Mouse (Mus musculus) embryonic facial prominence, embryonic 15.5 days (tissue): ENCODE results near the gene Cyld. TPM values are rescaled to one million over a fixed set of nuclear protein-coding genes. Genes with fewer than 3 reads are reported as not detected.
"Not testable (repeated sequence)": the region's sequence is repeated elsewhere in the genome, so short reads cannot be mapped to it uniquely, and the experiment has no call there.

Source experiments
- ATAC-seq: fragments of 200-750 bp; cut with Nextera tagmentation; 2 replicates; pipeline ENCODE4 v1.8.0; 2017; ENCODE audit warnings: low read depth, moderate TSS enrichment; ENCODE audit not compliant: insufficient number of reproducible peaks, low FRiP score, low TSS enrichment
- H3K27ac ChIP-seq: fragments of 300-500 bp; sonication (generic); replicated peaks from 2 replicates; pipeline ENCODE4 v1.5.1; 2015; ENCODE audit warnings: mild to moderate bottlenecking, inconsistent platforms
- H3K27me3 ChIP-seq: fragments of 300-500 bp; sonication (generic); 2 replicates; pipeline ENCODE4 v1.6.1; 2015; ENCODE audit warnings: inconsistent platforms
- H3K36me3 ChIP-seq: fragments of 300-500 bp; sonication (generic); 2 replicates; pipeline ENCODE4 v1.6.1; 2015; ENCODE audit warnings: mild to moderate bottlenecking, inconsistent platforms
- H3K4me1 ChIP-seq: fragments of 300-500 bp; sonication (generic); 2 replicates; pipeline ENCODE4 v1.6.1; 2015; ENCODE audit warnings: inconsistent platforms
- H3K4me2 ChIP-seq: fragments of 300-500 bp; sonication (generic); replicated peaks from 2 replicates; pipeline ENCODE4 v1.6.1; 2015; ENCODE audit warnings: mild to moderate bottlenecking, inconsistent platforms
- H3K4me3 ChIP-seq: fragments of 300-500 bp; sonication (generic); replicated peaks from 2 replicates; pipeline ENCODE4 v1.5.1; 2015; ENCODE audit warnings: mild to moderate bottlenecking, inconsistent platforms
- H3K9ac ChIP-seq: fragments of 300-500 bp; sonication (generic); 2 replicates; pipeline ENCODE4 v1.6.1; 2015; ENCODE audit warnings: inconsistent platforms
- H3K9me3 ChIP-seq: fragments of 300-500 bp; sonication (generic); replicated peaks from 2 replicates; pipeline ENCODE4 v1.6.1; 2016; ENCODE audit warnings: inconsistent platforms
- WGBS: fragments of 180-500 bp; shearing (Covaris S2); methylation state at CpG from one replicate; pipeline ENCODE4 v1.1.7; 2015; 5-methylcytosine and 5-hydroxymethylcytosine counted together
- polyA plus RNA-seq: library from polyadenylated mRNA; unstranded; fragments of >200 nt; fragmentation: Nextera tagmentation; extraction: Ambion mirVana; gene quantifications from 2 replicates; pipeline ENCODE4 v1.2.1, GENCODE M21; 2015

Gene Cyld
- polyA plus RNA-seq, 1 experiment from 2014 or later: 13.0 TPM

DNA sequence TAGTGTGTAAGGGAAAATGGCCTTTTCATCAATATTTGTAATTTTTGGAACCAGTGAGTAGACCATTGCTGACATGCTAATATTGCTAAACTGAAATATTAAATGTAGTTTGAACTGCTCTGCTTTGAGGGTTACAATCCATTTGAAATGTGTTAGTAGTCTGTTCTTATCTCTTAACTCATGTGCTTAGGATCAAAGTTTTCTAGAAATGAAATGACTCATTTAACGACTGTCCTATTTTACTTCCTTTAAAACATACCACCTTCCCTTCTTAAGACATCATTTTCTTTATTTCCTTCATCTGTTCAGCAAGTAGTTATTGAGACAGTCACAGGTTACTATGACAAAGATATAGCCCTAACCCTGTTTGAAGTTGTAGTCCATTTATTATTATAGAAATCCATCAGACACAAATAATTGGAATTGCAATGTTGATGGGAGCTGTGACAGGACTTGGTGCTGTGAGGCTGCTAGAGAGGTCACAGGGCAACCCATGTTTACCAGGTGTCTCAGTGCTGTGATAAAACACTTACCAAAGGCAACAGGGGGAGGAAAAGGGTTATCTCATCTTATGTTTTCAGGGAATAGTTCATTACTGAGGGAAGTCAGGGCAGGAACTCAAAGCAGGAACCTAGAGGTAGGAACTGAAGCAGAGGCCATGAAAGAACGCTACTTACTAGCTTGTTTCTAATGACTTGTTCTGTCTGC is 26.6 kb downstream of the Cyld start:
- Histone ChIP-seq H3K9ac (no peak overlapping the region), H3K27me3 (no peaks in the 10 kb centered on the region), H3K4me2 (no peak overlapping the region), H3K27ac (no peak overlapping the region), H3K4me1 (no peaks in the 10 kb centered on the region), H3K36me3 (peaks cover 41% of the 10 kb centered on the region), H3K9me3 (no peaks in the 10 kb centered on the region), H3K4me3 (no peak overlapping the region)
- 94% methylated on average over 2 of the region's 2 CpGs for WGBS
- no peak for ATAC-seq

GRCm38 (mm10) chr8:88755175-88755791 is 58.5 kb downstream of the Cyld start:
- ATAC-seq: peak; percentile 72
- Histone ChIP-seq H3K36me3 (no peaks in the 10 kb centered on the region), H3K27me3 (peaks cover 3% of the 10 kb centered on the region; the same call in 1 of the 2 replicates), H3K9me3 (no peaks in the 10 kb centered on the region), H3K4me3 (peak overlapping the region; percentile 16; the same call in 1 of the 2 replicates), H3K27ac (0 out of 2 replicates have a peak overlapping the region, but pooled peaks have one; percentile 11), H3K4me1 (0 out of 2 replicates have a peak, but pooled peaks cover 3% of the 10 kb centered on the region), H3K4me2 (peak overlapping the region; percentile 45), H3K9ac (no peak overlapping the region)
- 3% methylated on average over 14 of the region's 14 CpGs for WGBS

GRCm38 (mm10) chr8:88761980-88762379 is 65.2 kb downstream of the Cyld start:
- Histone ChIP-seq H3K4me1 (no peaks in the 10 kb centered on the region), H3K27me3 (no peaks in the 10 kb centered on the region; the same call in 1 of the 2 replicates), H3K9ac (no peak overlapping the region), H3K36me3 (no peaks in the 10 kb centered on the region), H3K9me3 (no peaks in the 10 kb centered on the region), H3K4me2 (no peak overlapping the region), H3K27ac (no peak overlapping the region), H3K4me3 (no peak overlapping the region)
- 73% methylated on average over 12 of the region's 12 CpGs for WGBS
- ATAC-seq: no peak

- Histone ChIP-seq H3K27me3 (no peaks in the 10 kb centered on the region), H3K27ac (no peak overlapping the region), H3K36me3 (no peaks in the 10 kb centered on the region), H3K9me3 (0 out of 2 replicates have a peak, but pooled peaks cover 8% of the 10 kb centered on the region), H3K4me1 (peaks cover 7% of the 10 kb centered on the region; the same call in 1 of the 2 replicates), H3K4me3 (no peak overlapping the region), H3K4me2 (no peak overlapping the region), H3K9ac (no peak overlapping the region)
- WGBS: 71% methylated on average over 7 of the region's 7 CpGs
- no peak for ATAC-seq
Measured at GRCm38 (mm10) chr8:88771241-88771640, 74.4 kb downstream of the Cyld start.

- H3K4me3 ChIP-seq: no peak overlapping the region; the same call in 1 of the 2 replicates
- H3K27ac ChIP-seq: peak overlapping the region; percentile 63
- H3K4me2 ChIP-seq: peak overlapping the region; percentile 34
- ATAC-seq: 0 out of 2 replicates have a peak, but pooled peaks have one; percentile 61
- H3K27me3 ChIP-seq: no peaks in the 10 kb centered on the region
- peaks cover 7% of the 10 kb centered on the region; the same call in 1 of the 2 replicates for H3K4me1 ChIP-seq
- no peaks in the 10 kb centered on the region for H3K36me3 ChIP-seq
- no peak overlapping the region for H3K9ac ChIP-seq
- 30% methylated on average over 19 of the region's 19 CpGs for WGBS
- 0 out of 2 replicates have a peak, but pooled peaks cover 8% of the 10 kb centered on the region for H3K9me3 ChIP-seq
Measured at GRCm38 (mm10) chr8:88774593-88775297, 77.9 kb downstream of the Cyld start.

GRCm38 (mm10) chr8:88775298-88775646 is 78.4 kb downstream of the Cyld start:
- H3K4me3 ChIP-seq: no peak overlapping the region; the same call in 1 of the 2 replicates
- H3K27ac ChIP-seq: peak overlapping the region; percentile 63
- no peaks in the 10 kb centered on the region for H3K36me3 ChIP-seq
- peak overlapping the region; percentile 34 for H3K4me2 ChIP-seq
- H3K9ac ChIP-seq: no peak overlapping the region
- 55% methylated on average over 7 of the region's 7 CpGs for WGBS
- 0 out of 2 replicates have a peak, but pooled peaks cover 6% of the 10 kb centered on the region for H3K9me3 ChIP-seq
- no peaks in the 10 kb centered on the region for H3K27me3 ChIP-seq
- H3K4me1 ChIP-seq: peaks cover 7% of the 10 kb centered on the region; the same call in 1 of the 2 replicates
- ATAC-seq: no peak

GRCm38 (mm10) chr8:88780142-88780541 is 83.3 kb downstream of the Cyld start:
- no peak overlapping the region for H3K4me3 ChIP-seq
- WGBS: 77% methylated on average over 3 of the region's 3 CpGs
- H3K27me3 ChIP-seq: no peaks in the 10 kb centered on the region
- no peak overlapping the region for H3K27ac ChIP-seq
- no peak for ATAC-seq
- H3K36me3 ChIP-seq: no peaks in the 10 kb centered on the region
- no peaks in the 10 kb centered on the region; the same call in 1 of the 2 replicates for H3K4me1 ChIP-seq
- H3K4me2 ChIP-seq: no peak overlapping the region
- no peaks in the 10 kb centered on the region for H3K9me3 ChIP-seq
- no peak overlapping the region for H3K9ac ChIP-seq

DNA sequence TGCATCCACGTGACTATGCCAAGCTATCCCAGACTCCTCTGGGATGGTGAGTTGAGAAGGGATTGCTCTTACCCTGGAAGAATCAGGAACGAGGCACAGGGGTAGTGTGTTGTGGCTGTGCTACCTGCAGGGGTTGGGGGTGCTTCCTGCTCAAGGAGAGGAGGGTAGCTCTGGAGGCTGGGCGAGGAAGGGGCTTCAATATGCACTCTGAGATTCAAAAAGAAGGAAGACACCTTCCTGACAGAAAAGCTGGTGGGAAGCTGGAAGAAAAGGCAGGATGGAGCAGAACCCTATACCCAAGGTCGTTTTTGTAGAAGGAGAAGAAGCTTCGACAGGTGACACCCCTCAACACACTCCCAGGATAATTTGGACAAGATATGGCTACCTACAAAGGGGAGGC is 84.5 kb downstream of the Cyld start:
- Histone ChIP-seq H3K27me3 (no peaks in the 10 kb centered on the region), H3K27ac (no peak overlapping the region), H3K9ac (no peak overlapping the region), H3K9me3 (no peaks in the 10 kb centered on the region), H3K4me3 (no peak overlapping the region), H3K36me3 (no peaks in the 10 kb centered on the region), H3K4me2 (no peak overlapping the region), H3K4me1 (no peaks in the 10 kb centered on the region)
- ATAC-seq: no peak
- WGBS: 76% methylated on average over 5 of the region's 5 CpGs

GRCm38 (mm10) chr8:88783722-88784121 is 86.9 kb downstream of the Cyld start:
- no peaks in the 10 kb centered on the region for H3K36me3 ChIP-seq
- H3K4me3 ChIP-seq: no peak overlapping the region
- no peaks in the 10 kb centered on the region for H3K9me3 ChIP-seq
- no peak overlapping the region for H3K9ac ChIP-seq
- H3K27me3 ChIP-seq: no peaks in the 10 kb centered on the region
- no peak overlapping the region for H3K27ac ChIP-seq
- 94% methylated on average over 1 of the region's 1 CpGs for WGBS
- ATAC-seq: no peak
- H3K4me2 ChIP-seq: no peak overlapping the region
- no peaks in the 10 kb centered on the region for H3K4me1 ChIP-seq

GRCm38 (mm10) chr8:88788335-88788734 is 91.5 kb downstream of the Cyld start:
- H3K36me3 ChIP-seq, H3K4me1 ChIP-seq, H3K4me3 ChIP-seq, H3K4me2 ChIP-seq, H3K27ac ChIP-seq, H3K9ac ChIP-seq, H3K9me3 ChIP-seq, ATAC-seq, H3K27me3 ChIP-seq: not testable (repeated sequence)
- 74% methylated on average over 3 of the region's 3 CpGs for WGBS

DNA sequence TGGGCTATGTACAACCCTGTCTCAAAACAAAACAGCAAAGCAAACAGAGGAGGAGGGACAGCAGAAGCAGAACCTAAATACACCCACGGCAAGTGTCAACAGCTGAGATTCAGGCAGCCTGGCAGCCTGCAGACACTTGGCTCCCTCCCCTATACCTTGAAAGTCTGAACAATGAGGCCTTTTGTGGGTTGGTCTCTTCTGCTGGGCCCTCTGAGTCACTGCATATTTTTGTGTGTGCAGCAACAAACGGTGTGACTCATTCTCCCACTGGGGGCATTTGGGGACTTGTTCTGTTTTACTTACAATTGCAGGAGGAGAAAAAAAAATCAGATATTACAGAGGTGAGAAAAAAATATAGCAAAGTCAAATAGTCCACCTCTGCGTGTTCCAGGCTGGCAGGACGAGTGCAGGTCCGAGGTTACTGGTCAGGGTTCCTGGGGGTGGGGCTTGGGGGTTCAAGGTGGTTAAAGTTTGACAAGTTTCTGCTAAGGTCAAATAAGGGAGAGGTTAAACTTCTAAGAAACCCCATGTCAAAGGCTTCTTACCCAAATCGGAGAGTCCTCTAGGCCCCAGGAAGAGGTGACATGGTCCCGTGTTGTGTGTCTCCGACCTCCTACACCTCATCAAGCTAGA is 96.0 kb downstream of the Cyld start:
- Histone ChIP-seq H3K9ac (no peak overlapping the region), H3K27ac (no peak overlapping the region; the same call in 1 of the 2 replicates), H3K4me1 (no peaks in the 10 kb centered on the region), H3K4me3 (no peak overlapping the region), H3K36me3 (no peaks in the 10 kb centered on the region), H3K4me2 (no peak overlapping the region), H3K9me3 (no peaks in the 10 kb centered on the region), H3K27me3 (no peaks in the 10 kb centered on the region)
- ATAC-seq: no peak
- WGBS: 62% methylated on average over 8 of the region's 8 CpGs
